8 mouse cellular contexts compared by ENCODE assay signal in genomic region chr3:89319591-89320350, GRCm38 (mm10). TPM values are rescaled to one million over a fixed set of nuclear protein-coding genes. Genes with fewer than 3 reads are reported as not detected.
DNase-seq lines count a peak whose midpoint lies in the region; ATAC-seq lines count a peak whose summit lies in the region.

No protein-coding gene starts in this region.

- ATAC-seq in liver, embryonic 11.5 days (replicated peaks; ENCODE audit: low FRiP score) = no peak
- no peak for ATAC-seq in embryonic facial prominence, embryonic 14.5 days (ENCODE audit: low read depth)

- H3K36me3 ChIP-seq in liver, embryonic 11.5 days (ENCODE audit: control insufficient read depth, insufficient read depth, low read length) = no peaks in the 10 kb centered on the region
- H3K36me3 ChIP-seq in embryonic facial prominence, embryonic 14.5 days (ENCODE audit: control insufficient read depth, insufficient read depth, low read length) = no peaks in the 10 kb centered on the region

- no peaks in the 10 kb centered on the region for H3K9me3 ChIP-seq in liver, embryonic 11.5 days (ENCODE audit: control insufficient read depth, low read length)
- H3K9me3 ChIP-seq in embryonic facial prominence, embryonic 14.5 days (ENCODE audit: control insufficient read depth, low read length) = no peaks in the 10 kb centered on the region

- peaks cover 85% of the 10 kb centered on the region for H3K27me3 ChIP-seq in liver, embryonic 11.5 days (replicated peaks; ENCODE audit: control insufficient read depth, insufficient read depth, low read length)
- peaks cover 31% of the 10 kb centered on the region for H3K27me3 ChIP-seq in embryonic facial prominence, embryonic 14.5 days (replicated peaks; ENCODE audit: control insufficient read depth, insufficient read depth, low read length)

- H3K4me2 ChIP-seq in liver, embryonic 11.5 days = peak overlapping the region; percentile 89
- peak overlapping the region; percentile 97 for H3K4me2 ChIP-seq in embryonic facial prominence, embryonic 14.5 days (ENCODE audit: low read depth, low read length)

- peak overlapping the region; percentile 63 for H3K4me3 ChIP-seq in liver, embryonic 11.5 days (ENCODE audit: low read depth, low read length)
- peak overlapping the region; percentile 70 for H3K4me3 ChIP-seq in embryonic facial prominence, embryonic 14.5 days (ENCODE audit: low read depth, low read length)

- H3K4me1 ChIP-seq in liver, embryonic 11.5 days (replicated peaks; ENCODE audit: control insufficient read depth, insufficient read depth, low read length) = peaks cover 43% of the 10 kb centered on the region
- H3K4me1 ChIP-seq in embryonic facial prominence, embryonic 14.5 days (ENCODE audit: control insufficient read depth, insufficient read depth, low read length) = peaks cover 54% of the 10 kb centered on the region

- no peak overlapping the region for H3K27ac ChIP-seq in liver, embryonic 11.5 days (ENCODE audit: low read depth, low read length)
- peak overlapping the region; percentile 55 for H3K27ac ChIP-seq in embryonic facial prominence, embryonic 14.5 days (replicated peaks; ENCODE audit: low read depth, low read length)

- no peak overlapping the region for H3K9ac ChIP-seq in liver, embryonic 11.5 days (ENCODE audit: low read depth, low read length)
- H3K9ac ChIP-seq in embryonic facial prominence, embryonic 14.5 days (ENCODE audit: low read depth, low read length) = peak overlapping the region; percentile 59

- WGBS in liver, embryonic 11.5 days = 3% methylated on average over 52 of the region's 58 CpGs
- 4% methylated on average over 32 of the region's 58 CpGs for WGBS in embryonic facial prominence, embryonic 14.5 days

- DNase-seq in liver, embryonic 11.5 days (ENCODE audit: low spot score) = no peak
- no peak for DNase-seq in liver
- peak; percentile 34 for DNase-seq in embryonic facial prominence, embryonic 14.5 days (ENCODE audit: low spot score)
- DNase-seq in induced T-regulatory cell, adult 2 months (ENCODE audit: low read depth) = peak; percentile 48
- peak; percentile 55 for DNase-seq in naive thymus-derived CD4-positive, alpha-beta T cell, adult 2 months (ENCODE audit: low read depth)
- no peak for DNase-seq in layer of hippocampus, adult 9-11 months
- no peak for DNase-seq in lung, postnatal 36 days
- no peak for DNase-seq in urinary bladder, postnatal 36 days (ENCODE audit: low spot score in 2 of 2)

RNA-seq across cellular contexts. Expression of gene Efna3, which starts 3.0 kb away (rescaled TPM):
- polyA plus RNA-seq in liver, embryonic 11.5 days (2014; fragmentation: Nextera tagmentation; extraction: Ambion mirVana) = 2.1 and 3.9 TPM in 2 replicates
- polyA plus RNA-seq in embryonic facial prominence, embryonic 14.5 days (2014; fragmentation: Nextera tagmentation; extraction: Ambion mirVana) = 18.7 and 21.2 TPM in 2 replicates

RNA-seq across cellular contexts. Expression of gene Efna4, which starts 18.1 kb away (rescaled TPM):
- polyA plus RNA-seq in liver, embryonic 11.5 days (2014; fragmentation: Nextera tagmentation; extraction: Ambion mirVana) = 6.5 and 6.9 TPM in 2 replicates
- 17.5 and 20.7 TPM in 2 replicates for polyA plus RNA-seq in embryonic facial prominence, embryonic 14.5 days (2014; fragmentation: Nextera tagmentation; extraction: Ambion mirVana)

RNA-seq across cellular contexts. Expression of gene Adam15, which starts 30.0 kb away (rescaled TPM):
- 19.5 and 23.2 TPM in 2 replicates for polyA plus RNA-seq in liver, embryonic 11.5 days (2014; fragmentation: Nextera tagmentation; extraction: Ambion mirVana)
- polyA plus RNA-seq in embryonic facial prominence, embryonic 14.5 days (2014; fragmentation: Nextera tagmentation; extraction: Ambion mirVana) = 44.4 and 51.7 TPM in 2 replicates

RNA-seq across cellular contexts. Expression of gene Efna1, which starts 38.8 kb away (rescaled TPM):
- 11.4 and 11.8 TPM in 2 replicates for polyA plus RNA-seq in liver, embryonic 11.5 days (2014; fragmentation: Nextera tagmentation; extraction: Ambion mirVana)
- polyA plus RNA-seq in embryonic facial prominence, embryonic 14.5 days (2014; fragmentation: Nextera tagmentation; extraction: Ambion mirVana) = 33.8 and 35.8 TPM in 2 replicates

RNA-seq across cellular contexts. Expression of gene Dcst2, which starts 42.0 kb away (rescaled TPM):
- 0.10 TPM in 1 of 2 replicates, not detected in the other for polyA plus RNA-seq in liver, embryonic 11.5 days (2014; fragmentation: Nextera tagmentation; extraction: Ambion mirVana)
- polyA plus RNA-seq in embryonic facial prominence, embryonic 14.5 days (2014; fragmentation: Nextera tagmentation; extraction: Ambion mirVana) = not detected in 2 replicates

Comparison
In these comparisons a context has a peak if more than half of its experiments do, and no peak if none do; other contexts are left out.
1. DNase-seq: peak in embryonic facial prominence, embryonic 14.5 days (single experiment), induced T-regulatory cell, adult 2 months (single experiment) and naive thymus-derived CD4-positive, alpha-beta T cell, adult 2 months (single experiment); none in liver, embryonic 11.5 days (single experiment), liver (single experiment), layer of hippocampus, adult 9-11 months (single experiment), lung, postnatal 36 days (single experiment) and urinary bladder, postnatal 36 days (0 of 2).